Mouse (Mus musculus): ENCODE results near the gene Ptprn2.

DNA sequence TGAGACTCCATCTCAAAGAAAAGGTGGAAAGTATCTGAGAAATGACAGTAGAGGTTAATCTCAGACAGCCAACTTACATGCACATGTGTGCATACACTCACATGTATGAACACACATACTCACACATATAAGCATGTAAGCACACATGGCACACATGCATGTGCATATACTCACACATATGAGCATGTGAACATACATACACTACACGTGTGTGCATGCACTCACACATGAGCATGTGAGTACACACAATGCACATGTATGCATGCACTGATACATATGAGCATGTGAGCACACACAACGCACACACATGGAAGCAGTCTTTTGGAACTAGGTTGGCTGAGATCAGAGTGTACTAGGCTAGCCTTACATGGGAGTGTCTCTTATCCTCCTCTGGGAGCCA lies 81.7 kb downstream of the Ptprn2 start:
- TF ChIP-seq CTCF (IDR thresholded peaks at IDR 0.05; ENCODE audit: borderline replicate concordance, extremely low read depth, insufficient read depth, insufficient read length) (no peak), POLR2A (IDR thresholded peaks at IDR 0.05; ENCODE audit: borderline replicate concordance, extremely low read depth, insufficient read depth, insufficient read length, poor library complexity, severe bottlenecking) (no peak)
